Mouse (Mus musculus) heart, embryonic 10.5 days (tissue): Measurements from ENCODE around the gene 9230112D13Rik. TPM values are rescaled to one million over a fixed set of nuclear protein-coding genes. Genes with fewer than 3 reads are reported as not detected.

Experiments used
- DNase-seq: peaks from one replicate; pipeline ENCODE4 v3.0.0-alpha.2; 2017; ENCODE audit warnings: low spot score
- H3K27ac ChIP-seq: fragments of 300-500 bp; sonication (generic); 2 replicates; pipeline ENCODE4 v1.5.1; 2016; ENCODE audit warnings: mild to moderate bottlenecking
- H3K27me3 ChIP-seq: fragments of 300-500 bp; sonication (generic); 2 replicates; pipeline ENCODE4 v1.6.1; 2016; ENCODE audit warnings: mild to moderate bottlenecking; ENCODE audit not compliant: poor library complexity, insufficient read depth, severe bottlenecking
- H3K36me3 ChIP-seq: fragments of 300-500 bp; sonication (generic); 2 replicates; pipeline ENCODE4 v1.6.1; 2016; ENCODE audit warnings: mild to moderate bottlenecking, moderate library complexity
- H3K4me1 ChIP-seq: fragments of 300-500 bp; sonication (generic); 2 replicates; pipeline ENCODE4 v1.6.1; 2016; ENCODE audit warnings: mild to moderate bottlenecking
- H3K4me3 ChIP-seq: fragments of 300-500 bp; sonication (generic); 2 replicates; pipeline ENCODE4 v1.5.1; 2016; ENCODE audit warnings: mild to moderate bottlenecking, moderate library complexity
- H3K9me3 ChIP-seq: fragments of 300-500 bp; sonication (generic); 2 replicates; pipeline ENCODE4 v1.6.1; 2016; ENCODE audit warnings: mild to moderate bottlenecking, moderate library complexity
- WGBS: fragments of 180-500 bp; shearing (Covaris S2); methylation state at CpG from one replicate; pipeline ENCODE4 v1.1.7; 2016; 5-methylcytosine and 5-hydroxymethylcytosine counted together
- polyA plus RNA-seq: library from polyadenylated mRNA; unstranded; fragments of >200 nt; fragmentation: Nextera tagmentation; extraction: Ambion mirVana; gene quantifications from 2 replicates; pipeline ENCODE4 v1.2.1, GENCODE M21; 2016

Gene 9230112D13Rik
- polyA plus RNA-seq, 1 experiment from 2014 or later: not detected

DNA sequence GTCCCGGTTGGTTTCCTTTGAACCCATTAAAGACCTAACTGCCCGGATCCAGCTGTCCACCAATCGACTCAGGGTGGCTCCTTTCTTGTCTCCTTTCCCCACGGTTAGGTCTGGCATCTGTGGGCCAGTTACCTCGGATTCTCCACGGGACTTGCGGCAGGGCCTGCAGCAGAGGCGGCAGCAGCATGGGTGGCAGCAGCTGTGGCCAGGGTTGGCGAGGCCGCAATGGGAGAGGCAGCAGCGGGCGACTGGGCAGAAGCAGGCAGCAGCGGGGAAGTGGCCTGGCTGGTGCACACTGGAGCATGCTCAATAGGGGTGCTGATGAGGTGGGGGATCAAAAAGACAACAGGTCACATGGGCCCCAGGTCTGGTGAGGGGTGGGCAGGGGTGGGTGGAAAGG lies 32.6 kb upstream of the 9230112D13Rik start:
- Histone ChIP-seq H3K36me3 (peaks cover 79% of the 10 kb centered on the region), H3K4me1 (peaks cover 26% of the 10 kb centered on the region; the same call in 1 of the 2 replicates), H3K4me3 (no peak overlapping the region), H3K27ac (peak overlapping the region; percentile 63), H3K9me3 (no peaks in the 10 kb centered on the region), H3K27me3 (no peaks in the 10 kb centered on the region)
- DNase-seq: no peak
- 62% methylated on average over 13 of the region's 13 CpGs for WGBS

DNA sequence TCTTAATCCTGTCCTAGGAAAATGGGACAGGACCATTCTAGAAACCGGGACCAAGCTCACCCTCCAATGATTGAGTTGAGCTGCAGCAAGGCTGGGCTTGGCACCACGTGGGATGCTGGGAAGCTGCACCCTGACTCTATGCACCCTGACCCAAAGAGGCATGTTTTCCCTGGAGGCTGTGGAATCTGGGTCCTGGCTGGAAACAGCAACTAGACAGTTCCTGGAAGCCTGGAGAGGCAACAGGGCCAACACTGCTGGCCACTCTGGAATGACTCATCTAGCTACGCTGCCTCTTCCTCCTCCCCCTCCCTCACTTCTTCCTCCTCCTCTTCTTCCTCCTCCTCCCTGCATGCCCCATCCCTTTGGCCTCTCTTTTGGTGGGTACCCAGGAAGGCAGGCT lies 31.4 kb upstream of the 9230112D13Rik start:
- DNase-seq: no peak
- Histone ChIP-seq H3K36me3 (peaks cover 70% of the 10 kb centered on the region), H3K9me3 (no peaks in the 10 kb centered on the region), H3K27ac (0 out of 2 replicates have a peak overlapping the region, but pooled peaks have one; percentile 1), H3K4me1 (peaks cover 34% of the 10 kb centered on the region), H3K4me3 (no peak overlapping the region), H3K27me3 (no peaks in the 10 kb centered on the region)
- WGBS: 69% methylated on average over 3 of the region's 3 CpGs

DNA sequence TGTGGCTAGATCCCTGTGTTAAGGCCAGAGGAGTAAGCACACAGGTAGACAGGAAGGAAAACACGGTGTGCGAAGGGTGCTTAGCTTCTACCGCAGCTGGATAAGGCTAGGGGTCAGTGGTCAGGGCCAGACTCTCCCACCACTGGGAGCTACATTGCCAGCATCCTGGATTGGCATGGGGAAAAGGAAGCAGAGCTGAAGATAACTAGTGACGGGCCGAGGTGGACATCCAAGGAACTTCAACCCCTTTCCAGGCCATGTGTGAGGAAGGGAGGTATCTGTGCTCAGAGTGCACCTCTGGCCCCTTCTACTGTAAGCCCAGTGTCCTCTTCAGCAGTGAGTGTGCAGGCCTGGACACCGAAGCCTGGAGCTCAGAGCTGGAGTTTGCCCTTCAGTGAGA lies 30.9 kb upstream of the 9230112D13Rik start:
- DNase-seq: no peak
- Histone ChIP-seq H3K4me1 (peaks cover 40% of the 10 kb centered on the region), H3K9me3 (no peaks in the 10 kb centered on the region), H3K4me3 (no peak overlapping the region), H3K36me3 (peaks cover 69% of the 10 kb centered on the region), H3K27ac (0 out of 2 replicates have a peak overlapping the region, but pooled peaks have one; percentile 1), H3K27me3 (no peaks in the 10 kb centered on the region)
- WGBS: 73% methylated on average over 6 of the region's 6 CpGs

DNA sequence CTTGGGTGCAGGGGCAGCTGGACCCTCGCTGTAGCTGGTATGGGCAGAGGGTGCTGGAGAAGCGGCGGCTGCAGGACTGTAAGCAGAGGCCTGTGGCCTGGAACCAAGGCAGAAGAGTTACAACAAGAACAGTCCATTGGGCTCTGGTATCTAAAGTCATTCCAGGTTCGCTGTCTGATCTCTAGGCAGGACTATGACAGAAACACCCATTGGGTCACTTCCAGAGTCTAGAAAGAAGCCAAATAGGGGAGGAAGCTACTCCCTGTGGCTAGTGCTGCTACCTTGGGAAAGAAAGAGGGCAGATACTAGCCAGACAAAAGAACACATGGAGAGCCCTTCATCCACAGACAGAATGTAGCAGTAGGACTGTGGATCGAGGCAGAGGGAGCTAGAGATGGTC lies 29.6 kb upstream of the 9230112D13Rik start:
- peaks cover 52% of the 10 kb centered on the region for H3K4me1 ChIP-seq
- H3K4me3 ChIP-seq: no peak overlapping the region
- H3K9me3 ChIP-seq: no peaks in the 10 kb centered on the region
- H3K27ac ChIP-seq: no peak overlapping the region
- DNase-seq: no peak
- 86% methylated on average over 5 of the region's 5 CpGs for WGBS
- H3K36me3 ChIP-seq: peaks cover 58% of the 10 kb centered on the region
- no peaks in the 10 kb centered on the region for H3K27me3 ChIP-seq

DNA sequence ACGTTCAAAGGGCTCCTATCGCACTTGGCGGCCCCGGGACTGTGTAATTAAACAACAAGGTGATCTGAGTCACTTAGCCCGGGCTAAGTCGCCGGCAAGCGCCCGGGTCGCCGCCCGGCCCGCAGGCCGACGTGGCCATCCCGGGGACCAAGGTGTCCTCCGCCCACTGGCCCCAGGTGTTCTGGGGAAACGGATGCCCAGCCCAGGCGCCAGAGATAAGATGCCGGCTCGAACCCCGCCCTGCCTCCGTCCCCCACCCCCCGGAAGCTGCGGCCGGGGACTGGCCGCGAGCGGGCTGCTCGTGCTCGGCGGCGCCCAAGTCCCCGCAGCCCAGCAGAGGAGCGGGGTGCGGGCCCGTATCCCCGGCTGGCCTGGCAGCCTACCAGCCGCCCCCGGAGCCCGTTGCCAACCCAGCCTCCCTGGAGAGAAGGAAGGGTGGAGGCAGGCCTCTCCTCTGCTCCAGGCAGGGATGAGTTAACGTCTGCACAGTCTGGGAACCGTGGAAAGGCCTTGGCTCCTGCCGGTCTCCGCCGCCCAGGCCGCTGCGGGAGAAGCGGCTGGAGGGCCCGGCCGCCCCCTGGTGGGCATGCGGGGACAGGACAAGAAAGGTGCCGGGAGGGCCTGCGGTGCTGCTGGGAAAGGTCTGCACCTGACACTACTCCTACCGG lies 26.5 kb upstream of the 9230112D13Rik start:
- no peaks in the 10 kb centered on the region for H3K27me3 ChIP-seq
- DNase-seq: peak; percentile 91
- H3K27ac ChIP-seq: peak overlapping the region; percentile 89
- H3K4me3 ChIP-seq: peak overlapping the region; percentile 72
- peaks cover 69% of the 10 kb centered on the region for H3K4me1 ChIP-seq
- peaks cover 46% of the 10 kb centered on the region for H3K36me3 ChIP-seq
- no peaks in the 10 kb centered on the region for H3K9me3 ChIP-seq
- WGBS: under 1% methylated on average over 55 of the region's 55 CpGs

DNA sequence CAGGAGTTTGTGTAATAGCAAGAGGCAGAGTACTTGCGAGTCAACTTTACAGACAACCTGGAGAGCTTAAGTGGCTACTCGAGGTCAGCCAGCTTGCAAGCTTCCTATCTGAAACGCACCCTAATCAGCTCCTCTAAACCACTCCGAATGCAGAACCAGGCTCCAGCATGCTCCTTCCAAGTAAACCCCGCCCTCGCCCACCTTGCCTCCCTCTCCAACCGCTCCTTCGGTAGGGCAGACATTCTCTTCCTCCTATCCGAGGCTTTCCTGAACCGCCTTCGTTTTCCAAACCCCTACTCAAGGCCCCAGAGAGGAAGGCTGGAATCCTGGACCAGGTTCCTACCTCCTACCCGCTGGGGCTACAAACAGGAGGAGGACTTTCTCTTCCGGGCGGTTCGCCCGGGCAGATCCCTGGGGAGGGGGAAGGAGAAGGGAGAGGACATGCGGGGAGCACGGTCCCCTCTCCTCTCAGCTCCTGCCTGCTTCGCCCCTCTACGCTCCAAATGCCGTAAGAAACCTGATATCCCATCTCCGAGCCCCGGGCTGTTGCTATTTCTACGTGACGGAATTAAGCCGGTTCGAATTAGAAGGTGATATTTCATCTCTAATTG lies 25.9 kb upstream of the 9230112D13Rik start:
- Histone ChIP-seq H3K9me3 (no peaks in the 10 kb centered on the region), H3K36me3 (peaks cover 46% of the 10 kb centered on the region), H3K4me3 (peak overlapping the region; percentile 72), H3K4me1 (peaks cover 72% of the 10 kb centered on the region), H3K27ac (peak overlapping the region; percentile 89), H3K27me3 (no peaks in the 10 kb centered on the region)
- 2% methylated on average over 27 of the region's 27 CpGs for WGBS
- DNase-seq: no peak

DNA sequence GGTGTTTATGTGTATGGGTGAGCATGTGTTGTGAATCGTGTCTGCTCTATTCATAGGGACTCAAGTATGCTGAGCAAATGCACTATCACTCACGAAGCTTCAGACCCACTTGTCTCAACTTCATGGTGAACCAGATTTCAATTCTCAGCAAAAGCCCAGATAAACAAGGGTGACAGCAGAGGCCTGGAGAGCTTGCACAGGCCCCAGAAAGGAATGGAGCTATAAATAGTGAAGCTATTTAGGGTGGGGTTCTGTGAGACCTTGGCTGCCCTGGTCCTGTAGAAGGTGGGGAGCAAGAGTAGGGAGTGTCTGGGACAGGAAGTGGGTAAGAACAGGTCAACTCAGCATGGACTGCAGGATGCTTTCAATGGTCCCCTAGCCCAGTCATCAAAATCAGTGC lies 21.9 kb upstream of the 9230112D13Rik start:
- 42% methylated on average over 2 of the region's 2 CpGs for WGBS
- Histone ChIP-seq H3K27me3 (peaks cover 5% of the 10 kb centered on the region; the same call in 1 of the 2 replicates), H3K36me3 (peaks cover 54% of the 10 kb centered on the region), H3K4me1 (peaks cover 68% of the 10 kb centered on the region), H3K4me3 (no peak overlapping the region), H3K9me3 (no peaks in the 10 kb centered on the region), H3K27ac (peak overlapping the region; percentile 75)
- no peak for DNase-seq

DNA sequence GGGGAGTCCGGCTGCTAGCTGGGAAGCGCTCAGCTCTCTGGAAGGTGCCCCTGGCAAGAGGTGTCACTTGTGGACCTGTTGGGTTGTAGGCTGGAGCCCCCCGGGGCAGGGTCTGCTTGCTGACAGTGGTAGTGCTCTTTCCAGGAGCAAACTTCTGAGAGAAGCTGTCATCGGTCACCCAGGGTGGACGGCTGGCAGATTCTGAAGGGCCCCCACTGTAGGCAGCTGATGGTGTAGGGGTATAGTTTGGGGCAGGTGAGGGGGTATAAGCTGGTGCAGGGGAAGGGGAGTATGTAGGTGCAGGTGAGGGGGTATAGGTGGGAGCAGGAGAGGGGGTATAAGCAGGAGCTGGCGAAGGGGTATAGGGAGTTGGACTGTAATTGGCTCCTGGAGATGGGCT lies 21.4 kb upstream of the 9230112D13Rik start:
- Histone ChIP-seq H3K4me3 (0 out of 2 replicates have a peak overlapping the region, but pooled peaks have one; percentile 1), H3K27me3 (peaks cover 5% of the 10 kb centered on the region; the same call in 1 of the 2 replicates), H3K36me3 (peaks cover 57% of the 10 kb centered on the region), H3K9me3 (no peaks in the 10 kb centered on the region), H3K4me1 (peaks cover 63% of the 10 kb centered on the region), H3K27ac (peak overlapping the region; percentile 78)
- DNase-seq: no peak
- 62% methylated on average over 6 of the region's 6 CpGs for WGBS

DNA sequence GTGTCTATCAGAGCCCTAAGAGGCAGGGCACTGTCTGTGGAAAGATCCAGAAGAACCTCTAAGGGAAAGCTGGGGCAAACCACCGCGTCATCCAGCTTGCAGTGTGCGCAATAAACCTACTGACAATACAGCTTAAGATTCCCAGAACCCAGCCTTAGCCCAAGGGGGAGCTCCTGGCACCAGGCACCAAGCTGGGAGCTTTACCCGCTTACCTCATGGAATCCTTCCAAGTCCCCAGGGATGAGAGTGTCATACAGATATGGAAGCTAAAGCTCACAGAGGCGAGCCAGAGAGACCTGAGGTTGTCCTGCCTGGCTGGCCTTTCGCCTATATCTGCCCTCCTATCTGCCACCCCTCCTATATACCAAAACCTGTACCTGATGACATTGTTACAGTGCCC lies 21.0 kb upstream of the 9230112D13Rik start:
- Histone ChIP-seq H3K4me3 (0 out of 2 replicates have a peak overlapping the region, but pooled peaks have one; percentile 1), H3K27ac (peak overlapping the region; percentile 78), H3K4me1 (peaks cover 58% of the 10 kb centered on the region), H3K27me3 (peaks cover 5% of the 10 kb centered on the region; the same call in 1 of the 2 replicates), H3K9me3 (no peaks in the 10 kb centered on the region), H3K36me3 (peaks cover 59% of the 10 kb centered on the region)
- WGBS: 64% methylated on average over 6 of the region's 6 CpGs
- no peak for DNase-seq

DNA sequence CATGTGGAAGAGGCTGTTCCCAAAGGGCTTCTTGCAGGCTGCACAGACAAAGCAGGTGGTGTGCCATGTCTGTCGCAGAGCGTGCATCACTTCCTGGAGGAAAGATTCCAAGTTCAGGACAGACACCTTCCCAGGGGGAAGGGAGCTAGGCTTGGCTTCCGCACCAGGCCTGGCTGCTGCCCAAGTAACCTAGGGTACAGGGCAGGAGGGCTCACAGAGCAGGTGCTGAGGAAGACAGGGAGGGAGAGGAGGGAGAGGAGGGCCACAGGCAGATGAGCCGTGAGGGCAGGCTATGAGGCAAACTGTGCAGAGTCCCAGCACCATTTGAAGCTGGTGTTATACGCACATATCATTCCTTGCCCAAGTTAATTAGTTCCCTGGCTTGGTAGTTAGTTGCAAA lies 19.3 kb upstream of the 9230112D13Rik start:
- Histone ChIP-seq H3K9me3 (no peaks in the 10 kb centered on the region), H3K27ac (no peak overlapping the region), H3K4me3 (no peak overlapping the region), H3K27me3 (peaks cover 5% of the 10 kb centered on the region; the same call in 1 of the 2 replicates), H3K36me3 (peaks cover 74% of the 10 kb centered on the region), H3K4me1 (peaks cover 46% of the 10 kb centered on the region)
- DNase-seq: no peak
- WGBS: 87% methylated on average over 5 of the region's 5 CpGs

DNA sequence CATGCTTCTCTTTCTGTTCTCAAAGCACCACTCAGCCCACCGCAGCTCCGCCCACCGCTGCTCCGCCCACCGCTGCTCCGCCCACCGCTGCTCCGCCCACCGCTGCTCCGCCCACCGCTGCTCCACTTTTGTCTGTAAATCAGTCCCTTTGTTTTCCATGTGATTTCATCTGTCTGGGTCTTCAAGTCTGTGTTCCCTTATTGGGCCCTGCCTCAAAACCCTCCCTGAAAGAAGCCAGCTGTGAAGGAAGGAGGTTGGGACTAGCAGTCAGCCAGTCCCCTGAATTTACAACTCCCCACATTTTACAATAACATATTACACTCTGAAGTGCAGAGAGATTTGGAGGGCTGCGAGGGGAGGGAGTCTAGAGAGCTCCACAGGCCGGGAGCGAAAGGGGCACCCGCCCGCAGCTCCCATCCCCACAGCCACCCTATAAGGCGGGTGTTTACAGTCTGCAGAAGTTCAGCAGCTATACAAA lies 18.1 kb upstream of the 9230112D13Rik start:
- no peak overlapping the region for H3K4me3 ChIP-seq
- H3K27me3 ChIP-seq: peaks cover 5% of the 10 kb centered on the region; the same call in 1 of the 2 replicates
- H3K27ac ChIP-seq: peak overlapping the region; percentile 65; the same call in 1 of the 2 replicates
- no peak for DNase-seq
- H3K9me3 ChIP-seq: no peaks in the 10 kb centered on the region
- peaks cover 82% of the 10 kb centered on the region for H3K36me3 ChIP-seq
- peaks cover 43% of the 10 kb centered on the region for H3K4me1 ChIP-seq
- 22% methylated on average over 12 of the region's 17 CpGs for WGBS

DNA sequence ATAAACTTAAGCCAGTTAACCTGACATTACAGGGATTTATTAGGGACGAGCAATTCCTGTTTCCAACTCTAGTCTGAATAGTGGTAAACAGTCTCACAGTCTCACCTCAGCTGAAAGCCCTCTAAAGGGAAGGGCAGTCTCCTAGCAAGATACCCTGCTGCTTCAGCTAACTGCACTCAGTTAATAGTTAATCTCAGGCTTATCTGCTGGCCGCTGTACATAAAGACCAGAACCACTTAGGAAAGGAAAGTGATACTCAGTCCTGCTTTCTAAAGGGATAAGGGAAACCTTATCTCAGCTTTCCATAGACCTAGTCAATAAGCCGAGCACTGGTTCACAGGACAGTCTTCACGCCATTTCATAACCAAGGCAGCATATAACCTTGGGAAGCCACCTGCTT lies 13.3 kb upstream of the 9230112D13Rik start:
- H3K4me3 ChIP-seq: no peak overlapping the region
- no peaks in the 10 kb centered on the region for H3K27me3 ChIP-seq
- peaks cover 95% of the 10 kb centered on the region for H3K36me3 ChIP-seq
- H3K4me1 ChIP-seq: peaks cover 10% of the 10 kb centered on the region; the same call in 1 of the 2 replicates
- no peak for DNase-seq
- 40% methylated on average over 4 of the region's 4 CpGs for WGBS
- 0 out of 2 replicates have a peak overlapping the region, but pooled peaks have one; percentile 6 for H3K27ac ChIP-seq
- H3K9me3 ChIP-seq: no peaks in the 10 kb centered on the region

DNA sequence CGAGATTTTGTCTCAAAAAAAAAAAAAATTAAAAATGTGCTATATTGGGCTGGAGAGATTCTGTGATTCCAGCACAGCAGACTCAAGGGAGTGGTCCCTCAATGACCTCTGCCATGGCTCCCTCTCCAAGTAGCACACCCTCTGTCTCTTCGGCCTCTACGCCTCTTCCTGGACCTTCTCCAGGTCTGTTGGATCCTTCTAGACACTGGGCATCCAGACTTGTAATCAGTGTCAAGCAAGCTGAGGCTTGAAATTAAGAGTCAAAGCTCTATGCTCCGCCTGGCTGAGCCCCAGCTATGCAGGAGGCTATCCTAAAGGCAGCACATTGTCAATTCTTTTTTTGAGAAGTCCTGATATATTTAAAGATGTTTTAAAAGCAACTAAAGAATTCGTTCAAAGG lies 10.9 kb upstream of the 9230112D13Rik start:
- Histone ChIP-seq H3K9me3 (no peaks in the 10 kb centered on the region), H3K4me1 (peaks cover 6% of the 10 kb centered on the region; the same call in 1 of the 2 replicates), H3K27ac (no peak overlapping the region), H3K4me3 (no peak overlapping the region), H3K27me3 (no peaks in the 10 kb centered on the region), H3K36me3 (peaks cover 94% of the 10 kb centered on the region)
- no peak for DNase-seq
- WGBS: 78% methylated on average over 5 of the region's 5 CpGs
